Mouse (Mus musculus): ENCODE measurements around the gene Olfr914. TPM values are rescaled to one million over a fixed set of nuclear protein-coding genes. Genes with fewer than 3 reads are reported as not detected.

Olfr914 gene
- total RNA-seq (2014; rRNA removed) (not detected in 2 replicates), polyA plus RNA-seq (2012; rRNA removed) (not detected in 2 replicates)

- H3K4me3 ChIP-seq (ENCODE audit: insufficient read depth, low read depth, low read length): no peak within 1 kb of the TSS
- H3K36me3 ChIP-seq (ENCODE audit: control insufficient read depth, insufficient read depth, low read length): no peaks in the 10 kb centered on the region
- no peak within 1 kb of the TSS for H3K9ac ChIP-seq (ENCODE audit: low read depth, low read length)
- H3K27ac ChIP-seq (replicated peaks; ENCODE audit: insufficient read depth, low read depth, low read length): no peak within 1 kb of the TSS
- H3K27me3 ChIP-seq (ENCODE audit: control insufficient read depth, insufficient read depth, low read length): no peaks in the 10 kb centered on the region
- DNase-seq (ENCODE audit: extremely low read depth, low read depth, low spot score): no peak
- TF ChIP-seq CTCF (IDR thresholded peaks at IDR 0.05; ENCODE audit: low read depth, low read length): no peak
- no peaks in the 10 kb centered on the region for H3K79me2 ChIP-seq (ENCODE audit: control insufficient read depth, insufficient read depth, low read length)
- no peaks in the 10 kb centered on the region for H3K4me1 ChIP-seq (ENCODE audit: control insufficient read depth, insufficient read depth, low read length)
- WGBS: 38% methylated on average over 2 of the region's 2 CpGs
Observed at GRCm38 (mm10) chr9:38604802-38605201, at the start of gene Olfr914. TSS of gene Olfr914 (plus strand) at chr9:38605102.

- 68% methylated on average over 1 of the region's 1 CpGs for WGBS
- no peak within 1 kb of the TSS for H3K9ac ChIP-seq (ENCODE audit: low read depth, low read length)
- H3K27me3 ChIP-seq (ENCODE audit: control insufficient read depth, insufficient read depth, low read length): no peaks in the 10 kb centered on the region
- DNase-seq (ENCODE audit: extremely low read depth, low read depth, low spot score): no peak
- no peak for TF ChIP-seq CTCF (IDR thresholded peaks at IDR 0.05; ENCODE audit: low read depth, low read length)
- no peak for TF ChIP-seq POLR2A (IDR thresholded peaks at IDR 0.05; ENCODE audit: extremely low read depth, insufficient read depth, low read length)
- no peaks in the 10 kb centered on the region for H3K4me1 ChIP-seq (ENCODE audit: control insufficient read depth, insufficient read depth, low read length)
- no peak within 1 kb of the TSS for H3K27ac ChIP-seq (replicated peaks; ENCODE audit: insufficient read depth, low read depth, low read length)
- no peaks in the 10 kb centered on the region for H3K79me2 ChIP-seq (ENCODE audit: control insufficient read depth, insufficient read depth, low read length)
- H3K36me3 ChIP-seq (ENCODE audit: control insufficient read depth, insufficient read depth, low read length): no peaks in the 10 kb centered on the region
- no peak within 1 kb of the TSS for H3K4me3 ChIP-seq (ENCODE audit: insufficient read depth, low read depth, low read length)
Observed at GRCm38 (mm10) chr9:38579878-38580277, 25.0 kb upstream of the Olfr914 start, which contains the start of gene Olfr912. TSS of gene Olfr912 (plus strand) at chr9:38580178.

- no peak overlapping the region for H3K9ac ChIP-seq (ENCODE audit: low read depth, low read length)
- WGBS: 27% methylated on average over 1 of the region's 1 CpGs
- TF ChIP-seq POLR2A (IDR thresholded peaks at IDR 0.05; ENCODE audit: extremely low read depth, insufficient read depth, low read length) (no peak), CTCF (IDR thresholded peaks at IDR 0.05; ENCODE audit: low read depth, low read length) (no peak)
- H3K4me1 ChIP-seq (ENCODE audit: control insufficient read depth, insufficient read depth, low read length): no peaks in the 10 kb centered on the region
- no peaks in the 10 kb centered on the region for H3K79me2 ChIP-seq (ENCODE audit: control insufficient read depth, insufficient read depth, low read length)
- no peak overlapping the region for H3K27ac ChIP-seq (replicated peaks; ENCODE audit: insufficient read depth, low read depth, low read length)
- DNase-seq (ENCODE audit: extremely low read depth, low read depth, low spot score): no peak
- H3K36me3 ChIP-seq (ENCODE audit: control insufficient read depth, insufficient read depth, low read length): no peaks in the 10 kb centered on the region
- H3K4me3 ChIP-seq (ENCODE audit: insufficient read depth, low read depth, low read length): no peak overlapping the region
- H3K27me3 ChIP-seq (ENCODE audit: control insufficient read depth, insufficient read depth, low read length): no peaks in the 10 kb centered on the region
Observed at GRCm38 (mm10) chr9:38591056-38591455, 13.8 kb upstream of the Olfr914 start.

- H3K4me3 ChIP-seq (ENCODE audit: insufficient read depth, low read depth, low read length): no peak within 1 kb of the TSS
Observed at GRCm38 (mm10) chr9:38592459-38592858, 12.4 kb upstream of the Olfr914 start, which contains the start of gene Olfr913. TSS of gene Olfr913 (plus strand) at chr9:38592759.

GRCm38 (mm10) chr9:38632406-38632805, 27.5 kb downstream of the Olfr914 start:
- H3K27me3 ChIP-seq (ENCODE audit: control insufficient read depth, insufficient read depth, low read length): no peaks in the 10 kb centered on the region
- 81% methylated on average over 4 of the region's 4 CpGs for WGBS
- no peak overlapping the region for H3K4me3 ChIP-seq (ENCODE audit: insufficient read depth, low read depth, low read length)
- no peaks in the 10 kb centered on the region for H3K4me1 ChIP-seq (ENCODE audit: control insufficient read depth, insufficient read depth, low read length)
- H3K27ac ChIP-seq (replicated peaks; ENCODE audit: insufficient read depth, low read depth, low read length): no peak overlapping the region
- TF ChIP-seq CTCF (IDR thresholded peaks at IDR 0.05; ENCODE audit: low read depth, low read length) (no peak), POLR2A (IDR thresholded peaks at IDR 0.05; ENCODE audit: extremely low read depth, insufficient read depth, low read length) (no peak)
- H3K79me2 ChIP-seq (ENCODE audit: control insufficient read depth, insufficient read depth, low read length): no peaks in the 10 kb centered on the region
- no peaks in the 10 kb centered on the region for H3K36me3 ChIP-seq (ENCODE audit: control insufficient read depth, insufficient read depth, low read length)
- H3K9ac ChIP-seq (ENCODE audit: low read depth, low read length): no peak overlapping the region
- no peak for DNase-seq (ENCODE audit: extremely low read depth, low read depth, low spot score)

More at GRCm38 (mm10) chr9:38592459-38592858, 12.4 kb upstream of the Olfr914 start, which contains the start of gene Olfr913:
- no peaks in the 10 kb centered on the region for H3K4me1 ChIP-seq (ENCODE audit: control insufficient read depth, insufficient read depth, low read length)
- no peak for DNase-seq (ENCODE audit: extremely low read depth, low read depth, low spot score)
- no peaks in the 10 kb centered on the region for H3K27me3 ChIP-seq (ENCODE audit: control insufficient read depth, insufficient read depth, low read length)
- no peak within 1 kb of the TSS for H3K9ac ChIP-seq (ENCODE audit: low read depth, low read length)
- no peaks in the 10 kb centered on the region for H3K79me2 ChIP-seq (ENCODE audit: control insufficient read depth, insufficient read depth, low read length)
- no peaks in the 10 kb centered on the region for H3K36me3 ChIP-seq (ENCODE audit: control insufficient read depth, insufficient read depth, low read length)
- WGBS: 43% methylated on average over 2 of the region's 2 CpGs
- H3K27ac ChIP-seq (replicated peaks; ENCODE audit: insufficient read depth, low read depth, low read length): no peak within 1 kb of the TSS
- TF ChIP-seq POLR2A (IDR thresholded peaks at IDR 0.05; ENCODE audit: extremely low read depth, insufficient read depth, low read length): no peak
- TF ChIP-seq CTCF (IDR thresholded peaks at IDR 0.05; ENCODE audit: low read depth, low read length): no peak

GRCm38 (mm10) chr9:38659775-38660174, 54.9 kb downstream of the Olfr914 start, which contains the start of gene Olfr916:
TSS of gene Olfr916 (minus strand) at chr9:38659875.
- Histone ChIP-seq H3K27me3 (ENCODE audit: control insufficient read depth, insufficient read depth, low read length) (no peaks in the 10 kb centered on the region), H3K4me3 (ENCODE audit: insufficient read depth, low read depth, low read length) (no peak within 1 kb of the TSS), H3K27ac (replicated peaks; ENCODE audit: insufficient read depth, low read depth, low read length) (no peak within 1 kb of the TSS), H3K9ac (ENCODE audit: low read depth, low read length) (no peak within 1 kb of the TSS), H3K4me1 (ENCODE audit: control insufficient read depth, insufficient read depth, low read length) (no peaks in the 10 kb centered on the region), H3K36me3 (ENCODE audit: control insufficient read depth, insufficient read depth, low read length) (no peaks in the 10 kb centered on the region), H3K79me2 (ENCODE audit: control insufficient read depth, insufficient read depth, low read length) (no peaks in the 10 kb centered on the region)
- WGBS: 56% methylated on average over 1 of the region's 1 CpGs
- no peak for DNase-seq (ENCODE audit: extremely low read depth, low read depth, low spot score)
- no peak for TF ChIP-seq POLR2A (IDR thresholded peaks at IDR 0.05; ENCODE audit: extremely low read depth, insufficient read depth, low read length)

Other genes with a start within 250 kb of the Olfr914 start
- not detected in 2 replicates for gene Olfr250, start 238.2 kb upstream of the Olfr914 start, total RNA-seq (2014; rRNA removed)
- gene Olfr250, start 238.2 kb upstream of the Olfr914 start, polyA plus RNA-seq (2012; rRNA removed): not detected in 2 replicates
- gene Olfr251, start 228.0 kb upstream of the Olfr914 start, total RNA-seq (2014; rRNA removed): not detected in 2 replicates
- not detected in 2 replicates for gene Olfr251, start 228.0 kb upstream of the Olfr914 start, polyA plus RNA-seq (2012; rRNA removed)
- gene Olfr147, start 203.4 kb upstream of the Olfr914 start, total RNA-seq (2014; rRNA removed): not detected in 2 replicates
- not detected in 2 replicates for gene Olfr147, start 203.4 kb upstream of the Olfr914 start, polyA plus RNA-seq (2012; rRNA removed)
- not detected in 2 replicates for gene Olfr901, start 175.6 kb upstream of the Olfr914 start, total RNA-seq (2014; rRNA removed)
- gene Olfr901, start 175.6 kb upstream of the Olfr914 start, polyA plus RNA-seq (2012; rRNA removed): not detected in 2 replicates
- not detected in 2 replicates for gene Olfr902, start 157.4 kb upstream of the Olfr914 start, total RNA-seq (2014; rRNA removed)
- gene Olfr902, start 157.4 kb upstream of the Olfr914 start, polyA plus RNA-seq (2012; rRNA removed): not detected in 2 replicates
- not detected in 2 replicates for gene Olfr904, start 142.0 kb upstream of the Olfr914 start, total RNA-seq (2014; rRNA removed)
- not detected in 2 replicates for gene Olfr904, start 142.0 kb upstream of the Olfr914 start, polyA plus RNA-seq (2012; rRNA removed)
- not detected in 2 replicates for gene Olfr905, start 134.0 kb upstream of the Olfr914 start, total RNA-seq (2014; rRNA removed)
- gene Olfr905, start 134.0 kb upstream of the Olfr914 start, polyA plus RNA-seq (2012; rRNA removed): not detected in 2 replicates
- not detected in 2 replicates for gene Olfr906, start 118.0 kb upstream of the Olfr914 start, total RNA-seq (2014; rRNA removed)
- gene Olfr906, start 118.0 kb upstream of the Olfr914 start, polyA plus RNA-seq (2012; rRNA removed): not detected in 2 replicates
- not detected in 2 replicates for gene Olfr907, start 109.3 kb upstream of the Olfr914 start, total RNA-seq (2014; rRNA removed)
- gene Olfr907, start 109.3 kb upstream of the Olfr914 start, polyA plus RNA-seq (2012; rRNA removed): not detected in 2 replicates
- gene Olfr911-ps1, start 83.5 kb upstream of the Olfr914 start, total RNA-seq (2014; rRNA removed): not detected in 2 replicates
- not detected in 2 replicates for gene Olfr911-ps1, start 83.5 kb upstream of the Olfr914 start, polyA plus RNA-seq (2012; rRNA removed)
- not detected in 2 replicates for gene Olfr910, start 67.3 kb upstream of the Olfr914 start, total RNA-seq (2014; rRNA removed)
- gene Olfr910, start 67.3 kb upstream of the Olfr914 start, polyA plus RNA-seq (2012; rRNA removed): not detected in 2 replicates
- not detected in 2 replicates for gene Olfr912, start 24.9 kb upstream of the Olfr914 start, total RNA-seq (2014; rRNA removed)
- not detected in 2 replicates for gene Olfr912, start 24.9 kb upstream of the Olfr914 start, polyA plus RNA-seq (2012; rRNA removed)
- gene Olfr913, start 12.3 kb upstream of the Olfr914 start, total RNA-seq (2014; rRNA removed): not detected in 2 replicates
- not detected in 2 replicates for gene Olfr913, start 12.3 kb upstream of the Olfr914 start, polyA plus RNA-seq (2012; rRNA removed)
- not detected in 2 replicates for gene Olfr916, start 54.8 kb downstream of the Olfr914 start, total RNA-seq (2014; rRNA removed)
- not detected in 2 replicates for gene Olfr916, start 54.8 kb downstream of the Olfr914 start, polyA plus RNA-seq (2012; rRNA removed)
- gene Olfr917, start 60.7 kb downstream of the Olfr914 start, total RNA-seq (2014; rRNA removed): not detected in 2 replicates
- not detected in 2 replicates for gene Olfr917, start 60.7 kb downstream of the Olfr914 start, polyA plus RNA-seq (2012; rRNA removed)
- gene Olfr918, start 69.5 kb downstream of the Olfr914 start, total RNA-seq (2014; rRNA removed): not detected in 2 replicates
- gene Olfr918, start 69.5 kb downstream of the Olfr914 start, polyA plus RNA-seq (2012; rRNA removed): not detected in 2 replicates
- not detected in 2 replicates for gene Olfr919, start 98.6 kb downstream of the Olfr914 start, total RNA-seq (2014; rRNA removed)
- gene Olfr919, start 98.6 kb downstream of the Olfr914 start, polyA plus RNA-seq (2012; rRNA removed): not detected in 2 replicates
- gene Vwa5a, start 113.2 kb downstream of the Olfr914 start, total RNA-seq (2014; rRNA removed): 20.2 and 22.9 TPM in 2 replicates
- gene Vwa5a, start 113.2 kb downstream of the Olfr914 start, polyA plus RNA-seq (2012; rRNA removed): 6.8 and 8.3 TPM in 2 replicates
- gene Olfr920, start 147.2 kb downstream of the Olfr914 start, total RNA-seq (2014; rRNA removed): 0.07 and 0.09 TPM in 2 replicates
- 0.01 TPM in 2 replicates for gene Olfr920, start 147.2 kb downstream of the Olfr914 start, polyA plus RNA-seq (2012; rRNA removed)
- not detected in 2 replicates for gene Olfr921, start 168.0 kb downstream of the Olfr914 start, total RNA-seq (2014; rRNA removed)
- not detected in 2 replicates for gene Olfr921, start 168.0 kb downstream of the Olfr914 start, polyA plus RNA-seq (2012; rRNA removed)
- gene Olfr922, start 209.5 kb downstream of the Olfr914 start, total RNA-seq (2014; rRNA removed): not detected in 2 replicates
- gene Olfr922, start 209.5 kb downstream of the Olfr914 start, polyA plus RNA-seq (2012; rRNA removed): not detected in 2 replicates
- gene Olfr923, start 221.4 kb downstream of the Olfr914 start, total RNA-seq (2014; rRNA removed): not detected in 2 replicates
- not detected in 2 replicates for gene Olfr923, start 221.4 kb downstream of the Olfr914 start, polyA plus RNA-seq (2012; rRNA removed)
- gene Olfr924, start 239.3 kb downstream of the Olfr914 start, total RNA-seq (2014; rRNA removed): not detected in 2 replicates
- gene Olfr924, start 239.3 kb downstream of the Olfr914 start, polyA plus RNA-seq (2012; rRNA removed): not detected in 2 replicates
- gene Olfr26, start 250.0 kb downstream of the Olfr914 start, total RNA-seq (2014; rRNA removed): not detected in 2 replicates
- gene Olfr26, start 250.0 kb downstream of the Olfr914 start, polyA plus RNA-seq (2012; rRNA removed): not detected in 2 replicates